Mouse (Mus musculus): ENCODE data around the gene Sat2. TPM values are rescaled to one million over a fixed set of nuclear protein-coding genes. Genes with fewer than 3 reads are reported as not detected.

Gene Sat2
- polyA plus RNA-seq, 1 experiment: 2.4 TPM

GRCm38 (mm10) chr11:69581147-69581688 lies 40.6 kb upstream of the Sat2 start:
- Histone ChIP-seq H3K4me1 (ENCODE audit: control insufficient read depth, insufficient read depth, low read length) (peaks cover 5% of the 10 kb centered on the region), H3K4me3 (replicated peaks; ENCODE audit: control insufficient read depth, low read depth, low read length) (peak overlapping the region; percentile 90), H3K27ac (ENCODE audit: control insufficient read depth, insufficient read depth, low read depth, low read length, poor library complexity) (peak overlapping the region; percentile 92)
- TF ChIP-seq POLR2A (IDR thresholded peaks at IDR 0.05; ENCODE audit: borderline replicate concordance, control insufficient read depth, low read depth, low read length): peak; percentile 78; the same call in 1 of the 2 replicates
- no peak for TF ChIP-seq CTCF (IDR thresholded peaks at IDR 0.05; ENCODE audit: control insufficient read depth, insufficient read depth, low read length)
- under 1% methylated on average over 36 of the region's 36 CpGs for WGBS

DNA sequence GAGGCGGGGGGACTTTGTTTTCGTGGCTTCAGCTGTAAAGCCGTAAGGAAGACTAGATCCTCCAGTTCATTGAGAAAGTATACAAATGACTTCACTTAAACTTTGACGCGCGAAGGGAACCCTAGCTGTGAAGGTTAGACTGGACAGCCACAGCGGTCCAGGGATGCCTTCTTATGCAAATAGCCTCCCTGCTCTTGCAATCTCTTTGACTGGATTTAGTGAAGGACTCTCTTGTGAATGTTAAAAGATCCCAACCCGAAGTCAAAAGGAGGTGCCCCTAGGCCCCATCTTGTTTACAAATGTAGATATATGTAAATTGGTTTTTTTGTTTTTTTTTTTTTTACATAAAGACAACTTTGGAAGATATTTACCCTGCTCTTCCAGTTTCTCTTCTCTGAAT lies 40.0 kb upstream of the Sat2 start:
- Histone ChIP-seq H3K4me3 (replicated peaks; ENCODE audit: control insufficient read depth, low read depth, low read length) (peak overlapping the region; percentile 90), H3K27ac (ENCODE audit: control insufficient read depth, insufficient read depth, low read depth, low read length, poor library complexity) (peak overlapping the region; percentile 92; the same call in 1 of the 2 replicates), H3K4me1 (ENCODE audit: control insufficient read depth, insufficient read depth, low read length) (peaks cover 5% of the 10 kb centered on the region)
- no peak for TF ChIP-seq CTCF (IDR thresholded peaks at IDR 0.05; ENCODE audit: control insufficient read depth, insufficient read depth, low read length)
- TF ChIP-seq POLR2A (IDR thresholded peaks at IDR 0.05; ENCODE audit: borderline replicate concordance, control insufficient read depth, low read depth, low read length): no peak
- WGBS: 3% methylated on average over 8 of the region's 8 CpGs

GRCm38 (mm10) chr11:69582230-69582805 lies 39.5 kb upstream of the Sat2 start:
- Histone ChIP-seq H3K4me3 (replicated peaks; ENCODE audit: control insufficient read depth, low read depth, low read length) (no peak overlapping the region), H3K27ac (ENCODE audit: control insufficient read depth, insufficient read depth, low read depth, low read length, poor library complexity) (no peak overlapping the region), H3K4me1 (ENCODE audit: control insufficient read depth, insufficient read depth, low read length) (peaks cover 4% of the 10 kb centered on the region; the same call in 1 of the 2 replicates)
- TF ChIP-seq CTCF (IDR thresholded peaks at IDR 0.05; ENCODE audit: control insufficient read depth, insufficient read depth, low read length): no peak
- TF ChIP-seq POLR2A (IDR thresholded peaks at IDR 0.05; ENCODE audit: borderline replicate concordance, control insufficient read depth, low read depth, low read length): no peak
- WGBS: 56% methylated on average over 9 of the region's 9 CpGs

DNA sequence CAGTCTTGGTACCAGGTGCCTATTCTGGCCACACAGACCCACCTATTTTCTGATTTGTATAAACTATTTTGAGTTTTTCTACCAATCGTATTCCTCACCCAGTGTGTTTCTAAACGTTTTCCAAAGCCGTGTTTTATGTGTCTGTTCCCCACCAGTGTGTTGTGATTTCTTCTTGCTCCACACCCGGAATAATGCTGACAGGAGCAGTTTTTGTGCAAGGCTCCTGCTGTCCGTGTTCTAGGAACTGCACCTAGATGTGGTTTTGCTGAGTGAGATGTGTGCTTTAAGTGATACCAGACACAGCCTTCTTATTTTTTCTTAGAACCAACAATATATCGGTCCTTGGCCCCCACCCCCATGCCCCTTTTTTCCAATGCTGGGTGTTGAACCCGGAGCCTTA lies 37.8 kb upstream of the Sat2 start:
- H3K4me3 ChIP-seq (replicated peaks; ENCODE audit: control insufficient read depth, low read depth, low read length): no peak overlapping the region
- no peak overlapping the region for H3K27ac ChIP-seq (ENCODE audit: control insufficient read depth, insufficient read depth, low read depth, low read length, poor library complexity)
- TF ChIP-seq CTCF (IDR thresholded peaks at IDR 0.05; ENCODE audit: control insufficient read depth, insufficient read depth, low read length) (no peak), POLR2A (IDR thresholded peaks at IDR 0.05; ENCODE audit: borderline replicate concordance, control insufficient read depth, low read depth, low read length) (no peak)
- peaks cover 4% of the 10 kb centered on the region; the same call in 1 of the 2 replicates for H3K4me1 ChIP-seq (ENCODE audit: control insufficient read depth, insufficient read depth, low read length)
- WGBS: 78% methylated on average over 7 of the region's 7 CpGs

DNA sequence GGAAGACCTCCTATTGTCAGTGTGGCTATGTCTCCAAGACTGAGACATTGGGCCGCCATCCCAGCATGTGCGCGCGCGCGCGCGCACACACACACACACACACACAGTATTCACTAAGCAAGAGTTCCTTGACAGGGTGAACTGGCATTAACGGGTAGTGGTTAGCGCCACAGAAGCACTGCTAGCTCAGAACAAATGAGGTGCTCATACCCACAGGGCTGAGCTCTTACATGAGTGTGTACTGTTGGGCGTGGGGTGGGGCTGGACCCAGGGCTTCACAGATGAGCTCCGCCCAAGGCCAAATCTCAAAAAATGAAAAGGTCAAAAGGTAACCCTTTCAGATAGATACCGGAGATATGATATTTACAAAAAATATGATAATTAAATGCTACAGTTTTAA lies 36.9 kb upstream of the Sat2 start:
- H3K4me3 ChIP-seq (replicated peaks; ENCODE audit: control insufficient read depth, low read depth, low read length): no peak overlapping the region
- H3K27ac ChIP-seq (ENCODE audit: control insufficient read depth, insufficient read depth, low read depth, low read length, poor library complexity): peak overlapping the region; percentile 42; the same call in 1 of the 2 replicates
- 88% methylated on average over 13 of the region's 13 CpGs for WGBS
- H3K4me1 ChIP-seq (ENCODE audit: control insufficient read depth, insufficient read depth, low read length): peaks cover 4% of the 10 kb centered on the region
- TF ChIP-seq POLR2A (IDR thresholded peaks at IDR 0.05; ENCODE audit: borderline replicate concordance, control insufficient read depth, low read depth, low read length) (no peak), CTCF (IDR thresholded peaks at IDR 0.05; ENCODE audit: control insufficient read depth, insufficient read depth, low read length) (no peak)

DNA sequence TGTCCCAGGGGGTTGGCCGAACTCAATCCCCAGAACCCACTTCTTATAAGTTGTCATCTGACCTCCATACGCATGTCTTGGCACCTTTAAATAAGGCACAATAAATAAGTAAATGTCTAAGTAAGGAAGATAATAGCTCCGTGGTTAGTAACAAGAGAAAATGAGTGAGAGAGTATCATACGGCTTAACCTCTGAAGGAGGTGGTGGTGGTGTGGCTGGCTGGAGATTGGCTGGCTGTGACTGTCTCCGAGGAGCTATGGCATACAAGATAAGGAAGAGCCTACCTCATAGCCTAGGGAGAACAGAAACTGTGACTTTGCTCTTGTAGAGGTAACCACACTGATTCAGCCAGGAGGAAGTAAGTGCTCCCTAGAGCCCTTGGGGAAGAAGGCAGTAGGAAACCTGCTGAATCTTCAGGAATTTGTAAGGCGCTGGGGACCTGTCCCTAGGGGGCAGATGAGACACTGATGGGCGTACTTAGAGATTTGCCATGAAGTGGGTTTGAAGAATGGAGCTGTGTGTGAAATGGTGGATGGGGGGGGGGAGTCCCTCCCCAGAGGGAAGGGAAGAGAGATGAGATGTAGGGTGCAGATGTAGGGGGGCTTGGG lies 36.0 kb upstream of the Sat2 start:
- H3K4me1 ChIP-seq (ENCODE audit: control insufficient read depth, insufficient read depth, low read length): peaks cover 4% of the 10 kb centered on the region
- no peak overlapping the region for H3K4me3 ChIP-seq (replicated peaks; ENCODE audit: control insufficient read depth, low read depth, low read length)
- 30% methylated on average over 7 of the region's 7 CpGs for WGBS
- peak overlapping the region; percentile 38 for H3K27ac ChIP-seq (ENCODE audit: control insufficient read depth, insufficient read depth, low read depth, low read length, poor library complexity)
- TF ChIP-seq POLR2A (IDR thresholded peaks at IDR 0.05; ENCODE audit: borderline replicate concordance, control insufficient read depth, low read depth, low read length) (no peak), CTCF (IDR thresholded peaks at IDR 0.05; ENCODE audit: control insufficient read depth, insufficient read depth, low read length) (no peak)

GRCm38 (mm10) chr11:69589207-69589834 lies 32.5 kb upstream of the Sat2 start:
- 70% methylated on average over 22 of the region's 22 CpGs for WGBS
- H3K4me1 ChIP-seq (ENCODE audit: control insufficient read depth, insufficient read depth, low read length): peaks cover 4% of the 10 kb centered on the region
- TF ChIP-seq POLR2A (IDR thresholded peaks at IDR 0.05; ENCODE audit: borderline replicate concordance, control insufficient read depth, low read depth, low read length): no peak
- no peak for TF ChIP-seq CTCF (IDR thresholded peaks at IDR 0.05; ENCODE audit: control insufficient read depth, insufficient read depth, low read length)
- peak overlapping the region; percentile 68 for H3K27ac ChIP-seq (ENCODE audit: control insufficient read depth, insufficient read depth, low read depth, low read length, poor library complexity)
- no peak overlapping the region for H3K4me3 ChIP-seq (replicated peaks; ENCODE audit: control insufficient read depth, low read depth, low read length)

DNA sequence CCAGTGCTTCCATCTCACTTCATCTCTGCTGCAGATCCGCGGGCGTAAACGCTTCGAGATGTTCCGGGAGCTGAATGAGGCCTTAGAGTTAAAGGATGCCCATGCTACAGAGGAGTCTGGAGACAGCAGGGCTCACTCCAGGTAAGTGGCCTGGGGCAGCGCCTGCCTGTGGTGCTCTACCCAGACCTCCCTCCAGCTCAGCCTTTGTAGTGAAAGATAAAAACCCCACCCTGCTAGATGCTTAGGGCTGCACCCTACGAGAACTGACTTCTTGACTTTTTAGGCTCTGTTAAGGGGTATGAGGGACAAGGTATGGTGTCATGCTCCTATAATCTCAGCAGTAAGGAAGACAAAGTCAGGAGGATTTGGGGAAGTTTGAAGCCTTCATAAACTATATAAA lies 31.2 kb upstream of the Sat2 start:
- H3K27ac ChIP-seq (ENCODE audit: control insufficient read depth, insufficient read depth, low read depth, low read length, poor library complexity): no peak overlapping the region
- peaks cover 1% of the 10 kb centered on the region for H3K4me1 ChIP-seq (ENCODE audit: control insufficient read depth, insufficient read depth, low read length)
- WGBS: 87% methylated on average over 8 of the region's 8 CpGs
- TF ChIP-seq CTCF (IDR thresholded peaks at IDR 0.05; ENCODE audit: control insufficient read depth, insufficient read depth, low read length) (no peak), POLR2A (IDR thresholded peaks at IDR 0.05; ENCODE audit: borderline replicate concordance, control insufficient read depth, low read depth, low read length) (no peak)
- H3K4me3 ChIP-seq (replicated peaks; ENCODE audit: control insufficient read depth, low read depth, low read length): no peak overlapping the region

Measured in bone marrow, adult 2 months (tissue).